In genomic region chr5:30578445-30579080, GRCm38 (mm10) we compare ENCODE assay signal across 24 mouse cellular contexts. TPM values are rescaled to one million over a fixed set of nuclear protein-coding genes. Genes with fewer than 3 reads are reported as not detected.
A peak's percentile ranks its signal among the peaks of the same experiment; 100 is the strongest.
DNase-seq lines count a peak whose midpoint lies in the region; ATAC-seq and TF ChIP-seq lines count a peak whose summit lies in the region.
"Had no signal": no experiment of that assay in that cellular context is flagged by ENCODE, and none has a peak within 500 bp of the region (broad histone marks: within the 10 kb centered on the region; RNA-seq: fewer than 3 reads in every experiment).

No protein-coding gene starts in this region.

- H3K27me3 ChIP-seq in forebrain, postnatal 0 days (ENCODE audit: insufficient read depth, low read length), result no peaks in the 10 kb centered on the region
- H3K27me3 ChIP-seq in forebrain, embryonic 13.5 days, result no peaks in the 10 kb centered on the region; the same call in 1 of the 2 replicates
- H3K27me3 ChIP-seq in heart, embryonic 14.5 days (ENCODE audit: control insufficient read depth, insufficient read depth, low read length), result no peaks in the 10 kb centered on the region
- H3K27me3 ChIP-seq: hindbrain, embryonic 12.5 days had no signal

- ATAC-seq in forebrain, postnatal 0 days, result peak; percentile 49
- ATAC-seq in forebrain, embryonic 13.5 days, result no peak
- ATAC-seq in heart, embryonic 14.5 days (ENCODE audit: insufficient number of reproducible peaks, insufficient read depth, low FRiP score, low read depth), result no peak

- WGBS in forebrain, postnatal 0 days, result 76% methylated on average over 6 of the region's 6 CpGs
- 83% methylated on average over 6 of the region's 6 CpGs for WGBS in forebrain, embryonic 13.5 days
- 41% methylated on average over 6 of the region's 6 CpGs for WGBS in heart, embryonic 14.5 days

- no peaks in the 10 kb centered on the region for H3K36me3 ChIP-seq in forebrain, postnatal 0 days (ENCODE audit: insufficient read depth)
- H3K36me3 ChIP-seq in forebrain, embryonic 13.5 days (ENCODE audit: poor library complexity, severe bottlenecking), result no peaks in the 10 kb centered on the region
- H3K36me3 ChIP-seq in heart, embryonic 14.5 days (ENCODE audit: control insufficient read depth, insufficient read depth, low read length), result no peaks in the 10 kb centered on the region
- H3K36me3 ChIP-seq: embryonic facial prominence, embryonic 12.5 days; hindbrain, embryonic 12.5 days; limb, embryonic 10.5 days had no signal

- H3K4me3 ChIP-seq in forebrain, postnatal 0 days (ENCODE audit: low read depth, low read length), result no peak overlapping the region
- H3K4me3 ChIP-seq in forebrain, embryonic 13.5 days, result no peak overlapping the region
- H3K4me3 ChIP-seq in heart, embryonic 14.5 days (ENCODE audit: control insufficient read depth in 1 of 2, insufficient read depth in 1 of 2, low read depth in 1 of 2, low read length in 2 of 2), result no peak overlapping the region
- H3K4me3 ChIP-seq: embryonic facial prominence, embryonic 12.5 days; hindbrain, embryonic 12.5 days; limb, embryonic 10.5 days had no signal

- no peak overlapping the region for H3K4me2 ChIP-seq in forebrain, postnatal 0 days (ENCODE audit: low read depth)
- no peak overlapping the region for H3K4me2 ChIP-seq in forebrain, embryonic 13.5 days
- H3K4me2 ChIP-seq in heart, embryonic 14.5 days (ENCODE audit: low read length), result no peak overlapping the region
- H3K4me2 ChIP-seq: embryonic facial prominence, embryonic 12.5 days; hindbrain, embryonic 12.5 days; liver, embryonic 11.5 days had no signal

- DNase-seq in adrenal gland, adult 8-10 months, result peak; percentile 92
- DNase-seq in adrenal gland, postnatal 10 days, result no peak
- DNase-seq in forebrain, postnatal 0 days, result no peak
- DNase-seq in heart, postnatal 4 days, result no peak
- DNase-seq in cerebellum, postnatal 14 days, result peak; percentile 47 to 52
- no peak for DNase-seq in kidney, adult 9 months
- DNase-seq: gastrocnemius, postnatal 36 days; lung, adult 2 months; lung, postnatal 36 days; right cerebral cortex, postnatal 4 days; thymus, postnatal 14 days had no signal

- no peaks in the 10 kb centered on the region; the same call in 1 of the 2 replicates for H3K4me1 ChIP-seq in forebrain, postnatal 0 days (ENCODE audit: insufficient read depth)
- no peaks in the 10 kb centered on the region for H3K4me1 ChIP-seq in forebrain, embryonic 13.5 days
- H3K4me1 ChIP-seq in heart, embryonic 14.5 days (ENCODE audit: control insufficient read depth in 2 of 2, insufficient read depth in 2 of 2, low read length in 2 of 2), result peaks cover 51 to 62% of the 10 kb centered on the region in 2 experiments
- H3K4me1 ChIP-seq: embryonic facial prominence, embryonic 12.5 days; hindbrain, embryonic 12.5 days had no signal

- no peak overlapping the region for H3K27ac ChIP-seq in forebrain, postnatal 0 days (ENCODE audit: low read depth, low read length)
- H3K27ac ChIP-seq in forebrain, embryonic 13.5 days, result no peak overlapping the region
- peak overlapping the region; percentile 78 to 82 for H3K27ac ChIP-seq in heart, embryonic 14.5 days (replicated peaks in 1 of 2; ENCODE audit: control insufficient read depth in 1 of 2, insufficient read depth in 1 of 2, low read depth in 2 of 2, low read length in 2 of 2)
- H3K27ac ChIP-seq: embryonic facial prominence, embryonic 12.5 days; hindbrain, embryonic 12.5 days; limb, embryonic 10.5 days had no signal

- no peak overlapping the region for H3K9ac ChIP-seq in forebrain, postnatal 0 days
- H3K9ac ChIP-seq in forebrain, embryonic 13.5 days, result no peak overlapping the region
- peak overlapping the region; percentile 23; the same call in 1 of the 2 replicates for H3K9ac ChIP-seq in heart, embryonic 14.5 days (ENCODE audit: low read length)
- H3K9ac ChIP-seq: embryonic facial prominence, embryonic 12.5 days; hindbrain, embryonic 12.5 days had no signal

- no peaks in the 10 kb centered on the region for H3K9me3 ChIP-seq in forebrain, postnatal 0 days (ENCODE audit: low read length)
- 0 out of 2 replicates have a peak, but pooled peaks cover 5% of the 10 kb centered on the region for H3K9me3 ChIP-seq in forebrain, embryonic 13.5 days (replicated peaks)
- peaks cover 4% of the 10 kb centered on the region; the same call in 1 of the 2 replicates for H3K9me3 ChIP-seq in heart, embryonic 14.5 days (ENCODE audit: control insufficient read depth, low read length)
- H3K9me3 ChIP-seq: embryonic facial prominence, embryonic 12.5 days; hindbrain, embryonic 12.5 days; limb, embryonic 10.5 days had no signal

- no peak for TF ChIP-seq CTCF in forebrain, postnatal 0 days (IDR thresholded peaks at IDR 0.05; ENCODE audit: low read depth)

RNA-seq across cellular contexts. Expression of gene Kcnk3, which starts 9.4 kb away (rescaled TPM):
- 1,000 to 10,000 TPM; 1,385 to 1,638 (median 1,575) TPM for total RNA-seq in adrenal gland, adult 8-10 months (2022)
- 100 to 1,000 TPM; 549 to 558 TPM for total RNA-seq in adrenal gland, postnatal 10 days (2021)
- total RNA-seq in forebrain, postnatal 0 days (2014; rRNA removed), result 10.8 and 13.1 TPM in 2 replicates
- polyA plus RNA-seq in forebrain, postnatal 0 days (2015; fragmentation: Nextera tagmentation; extraction: Ambion mirVana), result 6.4 and 7.0 TPM in 2 replicates
- polyA plus RNA-seq in forebrain, embryonic 13.5 days (2015; fragmentation: Nextera tagmentation; extraction: Ambion mirVana), result 1.0 TPM in 2 replicates
- 30.2 and 40.3 TPM in 2 replicates for polyA plus RNA-seq in heart, embryonic 14.5 days (2014; fragmentation: Nextera tagmentation; extraction: Ambion mirVana)
- total RNA-seq in heart, postnatal 4 days (2021), result 100 to 1,000 TPM; 145 TPM
- total RNA-seq: CH12.LX had no signal

RNA-seq across cellular contexts. Expression of gene Cib4, which starts 32.9 kb away (rescaled TPM):
- 1 to 10 TPM; 1.9 to 6.7 (median 3.7) TPM for total RNA-seq in adrenal gland, adult 8-10 months (2022)
- 1 to 10 TPM in 1 of 2 experiments, under 1 TPM in 1; 0.67 to 1.1 TPM for total RNA-seq in adrenal gland, postnatal 10 days (2021)
- not detected in 2 replicates for total RNA-seq in forebrain, postnatal 0 days (2014; rRNA removed)
- polyA plus RNA-seq in forebrain, postnatal 0 days (2015; fragmentation: Nextera tagmentation; extraction: Ambion mirVana), result not detected in 2 replicates
- not detected in 2 replicates for polyA plus RNA-seq in forebrain, embryonic 13.5 days (2015; fragmentation: Nextera tagmentation; extraction: Ambion mirVana)
- polyA plus RNA-seq in heart, embryonic 14.5 days (2014; fragmentation: Nextera tagmentation; extraction: Ambion mirVana), result not detected in 2 replicates
- total RNA-seq in heart, postnatal 4 days (2021), result not detected
- total RNA-seq: CH12.LX; gastrocnemius, postnatal 36 days; layer of hippocampus, postnatal 36 days had no signal
- polyA plus RNA-seq: cortical plate, adult 2 months; embryonic facial prominence, embryonic 12.5 days; hindbrain, embryonic 12.5 days; intestine, embryonic 14.5 days; kidney, embryonic 14.5 days; large intestine, adult 2 months; limb, embryonic 10.5 days; liver, embryonic 11.5 days; neural tube, embryonic 11.5 days had no signal

Comparison
In these comparisons a context has a peak if more than half of its experiments do, and no peak if none do; other contexts are left out.
1. DNase-seq: peak in adrenal gland, adult 8-10 months (single experiment) and cerebellum, postnatal 14 days (2 of 2); none in adrenal gland, postnatal 10 days (single experiment), forebrain, postnatal 0 days (single experiment), heart, postnatal 4 days (single experiment) and kidney, adult 9 months (single experiment).
2. H3K27ac ChIP-seq: peak in heart, embryonic 14.5 days (2 of 2); none in forebrain, postnatal 0 days (single experiment) and forebrain, embryonic 13.5 days (single experiment).
3. RNA of gene Kcnk3, which starts 9.4 kb away (total RNA-seq): 1,385 to 1,638 TPM in adrenal gland, adult 8-10 months, 549 to 558 TPM in adrenal gland, postnatal 10 days and 145 TPM in heart, postnatal 4 days; 10.8 to 13.1 TPM in forebrain, postnatal 0 days; every median in the first group is over 10 times any median in the second.